Mouse (Mus musculus) myocyte (in vitro differentiated cells): ENCODE data around the gene Ubr3.

Experiments
- POLR2A ChIP-seq: IDR thresholded peaks from one replicate; pipeline ENCODE4 v1.6.1; 2011; ENCODE audit warnings: low read depth, mild to moderate bottlenecking, control low read depth, moderate library complexity; ENCODE audit not compliant: insufficient read length
- REST ChIP-seq: IDR thresholded peaks from one replicate; pipeline ENCODE4 v1.6.1; 2011; ENCODE audit warnings: mild to moderate bottlenecking, control low read depth, moderate library complexity; ENCODE audit not compliant: insufficient read depth, insufficient read length
- TCF12 ChIP-seq: IDR thresholded peaks from one replicate; pipeline ENCODE4 v1.6.1; 2011; ENCODE audit warnings: mild to moderate bottlenecking, control low read depth; ENCODE audit not compliant: poor library complexity, insufficient read depth, severe bottlenecking

- TF ChIP-seq POLR2A: no peak
- no peak for TF ChIP-seq REST
- TF ChIP-seq TCF12: no peak
Measured at GRCm38 (mm10) chr2:70053803-70054202, 156.8 kb downstream of the Ubr3 start.
